Mouse (Mus musculus) small intestine, adult 2 months (tissue): ENCODE data around the gene Olfr453.

Source experiments
- CTCF ChIP-seq: fragments of 200-500 bp; IDR thresholded peaks from 2 replicates; pipeline ENCODE4 v1.5.1; 2012; ENCODE audit warnings: low read depth, mild to moderate bottlenecking, control low read depth, inconsistent platforms, low read length, moderate library complexity, mixed read lengths; ENCODE audit not compliant: insufficient replicate concordance, insufficient read length; ENCODE audit errors: extremely low read depth
- POLR2A ChIP-seq: fragments of 200-500 bp; IDR thresholded peaks from 2 replicates; pipeline ENCODE4 v1.6.1; 2012; ENCODE audit warnings: low read depth, mild to moderate bottlenecking, control low read depth, inconsistent platforms, low read length, moderate library complexity

- TF ChIP-seq CTCF: no peak
- TF ChIP-seq POLR2A: no peak
Observed at GRCm38 (mm10) chr6:42709291-42710211, 29.6 kb upstream of the Olfr453 start, which contains the start of gene Tcaf1.
